Mouse (Mus musculus): ENCODE results near the gene Pirt.

Pirt gene

GRCm38 (mm10) chr11:66946521-66946920 lies 34.7 kb downstream of the Pirt start:
- no peak for DNase-seq (ENCODE audit: low read depth, low spot score)

GRCm38 (mm10) chr11:66946922-66947321 lies 35.1 kb downstream of the Pirt start:
- DNase-seq (ENCODE audit: low read depth, low spot score): no peak

DNA sequence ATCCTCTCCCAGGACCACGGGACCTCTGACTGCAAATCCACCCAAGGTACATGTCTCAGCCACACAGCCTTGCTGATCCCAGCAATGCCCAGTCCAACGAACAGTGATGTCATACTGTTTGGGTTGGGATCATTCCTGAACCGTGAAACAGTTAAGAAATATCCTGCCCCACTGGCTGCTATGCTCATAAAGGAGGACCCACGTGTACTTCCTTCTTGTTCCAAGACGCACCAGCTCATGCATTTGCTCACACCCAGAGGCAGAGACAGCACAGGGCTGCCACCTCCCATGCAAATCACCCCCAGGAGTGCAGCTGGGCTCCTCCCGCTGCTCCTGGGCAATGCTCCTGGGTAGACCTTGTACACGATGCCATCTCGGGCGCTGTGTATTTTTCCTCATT lies 44.5 kb downstream of the Pirt start, which contains the start of gene Tmem238l:
Gene Tmem238l (plus strand): TSS at position 336 of the 400 bp plus-strand sequence.
- no peak for DNase-seq (ENCODE audit: low read depth, low spot score)

- no peak for DNase-seq (ENCODE audit: low read depth, low spot score)
Measured at GRCm38 (mm10) chr11:66960797-66961196, 49.0 kb downstream of the Pirt start.

- no peak for DNase-seq (ENCODE audit: low read depth, low spot score)
Measured at GRCm38 (mm10) chr11:66961447-66962176, 49.8 kb downstream of the Pirt start.

DNA sequence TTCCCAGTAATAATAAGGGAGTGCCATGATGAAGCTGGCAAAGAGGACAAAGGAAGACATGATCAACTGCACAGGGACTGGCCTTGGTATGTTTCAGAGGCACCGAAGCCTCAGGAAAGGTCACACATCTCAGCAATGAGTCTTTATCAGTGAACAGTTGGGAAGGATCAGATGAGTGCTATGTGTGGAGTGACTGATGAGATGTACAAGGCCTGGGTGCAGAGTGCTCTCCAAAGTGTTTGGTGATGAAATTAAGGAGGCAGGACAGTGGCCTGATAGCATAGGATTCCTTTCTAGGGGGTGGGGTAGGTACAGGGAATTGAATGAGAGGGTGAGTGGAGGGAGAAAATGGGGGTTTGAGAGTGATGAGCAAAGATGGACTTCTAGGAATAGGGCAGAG lies 51.7 kb downstream of the Pirt start:
- no peak for DNase-seq (ENCODE audit: low read depth, low spot score)

DNA sequence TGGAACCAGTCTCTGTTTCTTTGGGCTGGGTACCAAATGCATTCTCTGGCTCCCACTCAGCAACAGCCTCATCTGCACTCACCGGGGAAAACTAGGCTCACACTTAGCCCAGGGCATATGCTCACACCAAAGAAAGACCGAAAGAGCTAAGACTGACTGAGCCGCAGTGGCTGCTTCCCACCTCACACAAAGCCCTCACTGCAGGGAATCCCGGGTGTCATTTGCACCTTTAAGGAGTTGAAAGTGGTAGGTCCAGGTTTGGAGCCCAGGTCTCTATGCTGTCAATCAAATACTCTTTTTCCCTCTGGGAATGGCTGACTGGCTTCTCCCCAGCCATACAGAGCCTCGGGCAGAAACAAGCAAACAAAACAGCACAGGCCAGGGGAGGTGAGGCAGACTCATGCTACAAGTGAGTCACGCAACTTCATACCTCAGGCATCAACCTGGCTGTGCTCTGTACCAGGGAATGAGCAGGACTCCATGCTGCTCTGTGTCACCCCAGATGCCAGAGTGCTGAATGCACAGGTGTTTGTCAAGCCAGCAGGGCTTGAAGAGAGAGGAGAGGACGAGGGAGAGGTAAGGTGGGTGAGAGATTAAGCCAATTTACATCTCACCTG lies 54.8 kb downstream of the Pirt start:
- no peak for DNase-seq (ENCODE audit: low read depth, low spot score)

GRCm38 (mm10) chr11:66968575-66968974 lies 56.8 kb downstream of the Pirt start:
- DNase-seq (ENCODE audit: low read depth, low spot score): no peak

- DNase-seq (ENCODE audit: low read depth, low spot score): no peak
Measured at GRCm38 (mm10) chr11:66973507-66973906, 61.7 kb downstream of the Pirt start.

GRCm38 (mm10) chr11:66975606-66976330 lies 64.0 kb downstream of the Pirt start:
- DNase-seq (ENCODE audit: low read depth, low spot score): no peak

Measured in brain, embryonic 18.5 days (tissue).